Mouse (Mus musculus): ENCODE results near the gene Fbxo40.
A peak's percentile ranks its signal among the peaks of the same experiment; 100 is the strongest.

Fbxo40 gene

GRCm38 (mm10) chr16:36946459-36947159, 43.7 kb downstream of the Fbxo40 start:
- DNase-seq: no peak

- DNase-seq: peak; percentile 16
Observed at GRCm38 (mm10) chr16:36944895-36945424, 45.3 kb downstream of the Fbxo40 start.

- DNase-seq: no peak
Observed at GRCm38 (mm10) chr16:36943591-36943990, 46.7 kb downstream of the Fbxo40 start.

GRCm38 (mm10) chr16:36941895-36942294, 48.4 kb downstream of the Fbxo40 start:
- no peak for DNase-seq

GRCm38 (mm10) chr16:36941137-36941727, 49.0 kb downstream of the Fbxo40 start:
- DNase-seq: no peak

- no peak for DNase-seq
Observed at GRCm38 (mm10) chr16:36935814-36936213, 54.5 kb downstream of the Fbxo40 start.

GRCm38 (mm10) chr16:36934841-36935620, 55.2 kb downstream of the Fbxo40 start, which contains the start of gene Hcls1:
Gene Hcls1, plus strand, starts transcription at chr16:36934983.
- no peak for DNase-seq

- no peak for DNase-seq
Observed at GRCm38 (mm10) chr16:36934131-36934840, 56.0 kb downstream of the Fbxo40 start.

GRCm38 (mm10) chr16:36932546-36932945, 57.7 kb downstream of the Fbxo40 start:
- DNase-seq: no peak

GRCm38 (mm10) chr16:36931976-36932375, 58.3 kb downstream of the Fbxo40 start:
- DNase-seq: no peak

GRCm38 (mm10) chr16:36931381-36931780, 58.9 kb downstream of the Fbxo40 start:
- DNase-seq: no peak

GRCm38 (mm10) chr16:36930231-36931136, 59.8 kb downstream of the Fbxo40 start:
- DNase-seq: no peak

GRCm38 (mm10) chr16:36929216-36929615, 61.1 kb downstream of the Fbxo40 start:
- no peak for DNase-seq

- DNase-seq: no peak
Observed at GRCm38 (mm10) chr16:36928106-36928500, 62.2 kb downstream of the Fbxo40 start.

- no peak for DNase-seq
Observed at GRCm38 (mm10) chr16:36927495-36928105, 62.7 kb downstream of the Fbxo40 start.

GRCm38 (mm10) chr16:36926514-36927447, 63.5 kb downstream of the Fbxo40 start:
- DNase-seq: no peak

GRCm38 (mm10) chr16:36925797-36926196, 64.5 kb downstream of the Fbxo40 start:
- DNase-seq: no peak

GRCm38 (mm10) chr16:36925351-36925750, 64.9 kb downstream of the Fbxo40 start:
- DNase-seq: no peak

- DNase-seq: no peak
Observed at GRCm38 (mm10) chr16:36924312-36924711, 66.0 kb downstream of the Fbxo40 start.

GRCm38 (mm10) chr16:36921980-36922379, 68.3 kb downstream of the Fbxo40 start:
- no peak for DNase-seq
